Mouse (Mus musculus): ENCODE measurements around the gene Bloc1s3.
"Not testable (repeated sequence)": the region's sequence is repeated elsewhere in the genome, so short reads cannot be mapped to it uniquely, and the experiment has no call there.

Gene Bloc1s3

GRCm38 (mm10) chr7:19517652-19518365 is 9.6 kb upstream of the Bloc1s3 start, which contains the start of gene Nkpd1:
Gene Nkpd1 (plus strand): TSS chr7:19517838.
- DNase-seq (ENCODE audit: low spot score) = no peak

GRCm38 (mm10) chr7:19512353-19512752 is 4.2 kb upstream of the Bloc1s3 start:
- no peak for DNase-seq (ENCODE audit: low spot score)

GRCm38 (mm10) chr7:19511934-19512333 is 3.8 kb upstream of the Bloc1s3 start:
- not testable (repeated sequence) for DNase-seq (ENCODE audit: low spot score)

- no peak for DNase-seq (ENCODE audit: low spot score)
These were observed 1.6 kb upstream of the Bloc1s3 start for GRCm38 (mm10) chr7:19509786-19510185.

GRCm38 (mm10) chr7:19508924-19509568 is 879 bp upstream of the Bloc1s3 start:
- no peak for DNase-seq (ENCODE audit: low spot score)

GRCm38 (mm10) chr7:19507612-19507981 is 570 bp downstream of the Bloc1s3 start:
- no peak for DNase-seq (ENCODE audit: low spot score)

- DNase-seq (ENCODE audit: low spot score) = no peak
These were observed 1.1 kb downstream of the Bloc1s3 start for GRCm38 (mm10) chr7:19506969-19507611.

GRCm38 (mm10) chr7:19506326-19506725 is 1.8 kb downstream of the Bloc1s3 start:
- DNase-seq (ENCODE audit: low spot score) = no peak

GRCm38 (mm10) chr7:19503481-19504068 is 4.6 kb downstream of the Bloc1s3 start:
- no peak for DNase-seq (ENCODE audit: low spot score)

- DNase-seq (ENCODE audit: low spot score) = no peak
These were observed 6.5 kb downstream of the Bloc1s3 start for GRCm38 (mm10) chr7:19501658-19502057.

GRCm38 (mm10) chr7:19500420-19501363 is 7.5 kb downstream of the Bloc1s3 start:
- DNase-seq (ENCODE audit: low spot score) = no peak

- DNase-seq (ENCODE audit: low spot score) = no peak
These were observed 9.8 kb downstream of the Bloc1s3 start for GRCm38 (mm10) chr7:19498326-19498725.

GRCm38 (mm10) chr7:19496214-19496555 is 12.0 kb downstream of the Bloc1s3 start:
- no peak for DNase-seq (ENCODE audit: low spot score)

GRCm38 (mm10) chr7:19495521-19496213 is 12.5 kb downstream of the Bloc1s3 start:
- no peak for DNase-seq (ENCODE audit: low spot score)

- no peak for DNase-seq (ENCODE audit: low spot score)
These were observed 13.3 kb downstream of the Bloc1s3 start for GRCm38 (mm10) chr7:19494751-19495474.

GRCm38 (mm10) chr7:19491731-19492130 is 16.4 kb downstream of the Bloc1s3 start:
- DNase-seq (ENCODE audit: low spot score) = no peak

- DNase-seq (ENCODE audit: low spot score) = no peak
These were observed 18.6 kb downstream of the Bloc1s3 start for GRCm38 (mm10) chr7:19489525-19489924.

- no peak for DNase-seq (ENCODE audit: low spot score)
These were observed 21.6 kb downstream of the Bloc1s3 start for GRCm38 (mm10) chr7:19486549-19486948.

- no peak for DNase-seq (ENCODE audit: low spot score)
These were observed 22.7 kb downstream of the Bloc1s3 start for GRCm38 (mm10) chr7:19485488-19485887.

- DNase-seq (ENCODE audit: low spot score) = no peak
These were observed 24.9 kb downstream of the Bloc1s3 start for GRCm38 (mm10) chr7:19483281-19483680.
